Mouse (Mus musculus): Measurements from ENCODE around the gene Limch1.

The Limch1 gene

GRCm38 (mm10) chr5:67101793-67102600 is 356.4 kb downstream of the Limch1 start:
- DNase-seq (ENCODE audit: low spot score), result no peak

DNA sequence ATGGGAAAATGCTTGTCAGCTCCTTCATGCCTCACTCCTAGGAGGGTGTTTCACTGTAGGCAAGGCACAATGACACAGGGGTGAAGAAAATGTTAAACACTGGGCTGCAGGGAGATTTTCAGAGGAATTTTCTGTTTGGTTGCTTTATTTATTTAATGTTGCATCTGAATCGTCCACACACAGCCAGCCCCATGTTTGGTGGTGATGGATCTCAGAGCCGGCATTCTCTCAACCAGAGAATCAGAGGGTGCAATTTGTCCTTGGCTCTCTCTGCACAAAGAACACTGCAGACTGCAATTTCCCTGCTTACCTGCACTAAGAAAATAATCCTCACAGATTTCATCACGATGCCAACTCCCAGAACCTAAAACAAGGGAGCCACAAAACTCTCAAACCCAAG is 357.4 kb downstream of the Limch1 start:
- DNase-seq (ENCODE audit: low spot score), result no peak

DNA sequence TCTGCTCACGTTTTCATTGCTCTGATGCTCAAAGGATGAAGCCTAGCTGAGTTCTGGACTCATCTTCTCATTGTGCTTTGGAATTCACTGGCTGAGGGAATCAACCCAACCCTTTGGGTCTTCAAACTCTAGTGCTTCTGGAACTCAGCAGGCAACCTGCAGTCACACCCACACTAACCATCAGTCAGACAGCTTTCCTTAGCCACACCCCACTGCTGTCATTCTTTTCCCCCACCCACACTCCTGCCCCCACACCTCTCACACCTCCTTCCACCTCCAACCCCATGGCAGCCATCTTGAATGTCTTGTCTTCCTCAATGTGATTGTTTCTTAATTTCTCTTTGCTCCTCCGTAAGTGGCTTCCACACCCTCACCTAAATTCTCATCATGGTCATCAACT is 360.6 kb downstream of the Limch1 start:
- DNase-seq (ENCODE audit: low spot score), result no peak
